Mouse (Mus musculus) limb, embryonic 13.5 days (tissue): ENCODE data around the gene Zswim4. TPM values are rescaled to one million over a fixed set of nuclear protein-coding genes. Genes with fewer than 3 reads are reported as not detected.

Experiments used
- ATAC-seq: fragments of 200-750 bp; cut with Nextera tagmentation; 2 replicates; pipeline ENCODE4 v1.8.0; 2017; ENCODE audit warnings: low read depth, moderate number of reproducible peaks, moderate TSS enrichment; ENCODE audit not compliant: low FRiP score
- H3K27ac ChIP-seq: fragments of 300-500 bp; sonication (generic); 2 replicates; pipeline ENCODE4 v1.5.1; 2015; ENCODE audit warnings: inconsistent platforms, mild to moderate bottlenecking, moderate library complexity
- H3K27me3 ChIP-seq: fragments of 300-500 bp; sonication (generic); 2 replicates; pipeline ENCODE4 v1.6.1; 2015; ENCODE audit warnings: mild to moderate bottlenecking, inconsistent platforms
- H3K36me3 ChIP-seq: fragments of 300-500 bp; sonication (generic); 2 replicates; pipeline ENCODE4 v1.6.1; 2015; ENCODE audit warnings: inconsistent platforms, mild to moderate bottlenecking, moderate library complexity
- H3K4me1 ChIP-seq: fragments of 300-500 bp; sonication (generic); 2 replicates; pipeline ENCODE4 v1.6.1; 2015; ENCODE audit warnings: inconsistent platforms
- H3K4me2 ChIP-seq: fragments of 300-500 bp; sonication (generic); replicated peaks from 2 replicates; pipeline ENCODE4 v1.6.1; 2015; ENCODE audit warnings: inconsistent platforms, mild to moderate bottlenecking, moderate library complexity
- H3K4me3 ChIP-seq: fragments of 300-500 bp; sonication (generic); 2 replicates; pipeline ENCODE4 v1.5.1; 2015; ENCODE audit warnings: moderate library complexity, mild to moderate bottlenecking, inconsistent platforms
- H3K9ac ChIP-seq: fragments of 300-500 bp; sonication (generic); 2 replicates; pipeline ENCODE4 v1.6.1; 2015; ENCODE audit warnings: mild to moderate bottlenecking, inconsistent platforms
- H3K9me3 ChIP-seq: fragments of 300-500 bp; sonication (generic); 2 replicates; pipeline ENCODE4 v1.6.1; 2016; ENCODE audit warnings: inconsistent platforms
- whole genome bisulfite sequencing: fragments of 180-500 bp; shearing (Covaris S2); methylation state at CpG from one replicate; pipeline ENCODE4 v1.1.7; 2015; 5-methylcytosine and 5-hydroxymethylcytosine counted together
- polyA plus RNA-seq: library from polyadenylated mRNA; unstranded; fragments of >200 nt; fragmentation: Nextera tagmentation; extraction: Ambion mirVana; gene quantifications from 2 replicates; pipeline ENCODE4 v1.2.1, GENCODE M21; 2015

The Zswim4 gene
- polyA plus RNA-seq, 1 experiment from 2014 or later: 23.5 TPM

GRCm38 (mm10) chr8:84202938-84203917, 33.6 kb downstream of the Zswim4 start:
- no peaks in the 10 kb centered on the region for H3K9me3 ChIP-seq
- H3K27me3 ChIP-seq: no peaks in the 10 kb centered on the region
- 7% methylated on average over 34 of the region's 34 CpGs for WGBS
- peaks cover 71% of the 10 kb centered on the region for H3K4me1 ChIP-seq
- peaks cover 26% of the 10 kb centered on the region for H3K36me3 ChIP-seq
- peak overlapping the region; percentile 82 for H3K4me3 ChIP-seq
- peak overlapping the region; percentile 80 for H3K9ac ChIP-seq
- H3K4me2 ChIP-seq: peak overlapping the region; percentile 97
- ATAC-seq: peak; percentile 62
- H3K27ac ChIP-seq: peak overlapping the region; percentile 99

- peak overlapping the region; percentile 99 for H3K27ac ChIP-seq
- peak overlapping the region; percentile 80 for H3K9ac ChIP-seq
- peak overlapping the region; percentile 97 for H3K4me2 ChIP-seq
- H3K27me3 ChIP-seq: no peaks in the 10 kb centered on the region
- peak overlapping the region; percentile 82 for H3K4me3 ChIP-seq
- H3K36me3 ChIP-seq: peaks cover 22% of the 10 kb centered on the region
- no peak for ATAC-seq
- peaks cover 69% of the 10 kb centered on the region for H3K4me1 ChIP-seq
- H3K9me3 ChIP-seq: no peaks in the 10 kb centered on the region
- 70% methylated on average over 9 of the region's 9 CpGs for WGBS
Observed at GRCm38 (mm10) chr8:84202466-84202865, 34.4 kb downstream of the Zswim4 start.

- Histone ChIP-seq H3K9me3 (no peaks in the 10 kb centered on the region), H3K9ac (peak overlapping the region; percentile 94), H3K4me2 (peak overlapping the region; percentile 97), H3K4me3 (peak overlapping the region; percentile 82), H3K4me1 (peaks cover 63% of the 10 kb centered on the region), H3K27ac (peak overlapping the region; percentile 99), H3K36me3 (peaks cover 19% of the 10 kb centered on the region), H3K27me3 (no peaks in the 10 kb centered on the region)
- ATAC-seq: no peak
- 49% methylated on average over 15 of the region's 15 CpGs for WGBS
Observed at GRCm38 (mm10) chr8:84201545-84202245, 35.2 kb downstream of the Zswim4 start.

GRCm38 (mm10) chr8:84200652-84201544, 36.0 kb downstream of the Zswim4 start:
- ATAC-seq: peak; percentile 12
- H3K4me1 ChIP-seq: peaks cover 63% of the 10 kb centered on the region
- H3K4me3 ChIP-seq: peak overlapping the region; percentile 82
- peak overlapping the region; percentile 97 for H3K4me2 ChIP-seq
- peak overlapping the region; percentile 99 for H3K27ac ChIP-seq
- no peaks in the 10 kb centered on the region for H3K27me3 ChIP-seq
- 4% methylated on average over 42 of the region's 70 CpGs for WGBS
- H3K9me3 ChIP-seq: no peaks in the 10 kb centered on the region
- H3K9ac ChIP-seq: peak overlapping the region; percentile 94
- H3K36me3 ChIP-seq: peaks cover 13% of the 10 kb centered on the region

GRCm38 (mm10) chr8:84200126-84200555, 36.7 kb downstream of the Zswim4 start:
- Histone ChIP-seq H3K4me1 (peaks cover 63% of the 10 kb centered on the region), H3K9ac (peak overlapping the region; percentile 94), H3K9me3 (no peaks in the 10 kb centered on the region), H3K4me2 (peak overlapping the region; percentile 97), H3K27ac (peak overlapping the region; percentile 99), H3K36me3 (peaks cover 6% of the 10 kb centered on the region), H3K27me3 (no peaks in the 10 kb centered on the region), H3K4me3 (peak overlapping the region; percentile 82)
- WGBS: 20% methylated on average over 8 of the region's 8 CpGs
- ATAC-seq: no peak

GRCm38 (mm10) chr8:84199348-84200125, 37.3 kb downstream of the Zswim4 start:
- peak overlapping the region; percentile 82 for H3K4me3 ChIP-seq
- H3K4me1 ChIP-seq: peaks cover 63% of the 10 kb centered on the region
- ATAC-seq: no peak
- peak overlapping the region; percentile 94 for H3K9ac ChIP-seq
- H3K36me3 ChIP-seq: peaks cover under 1% of the 10 kb centered on the region; the same call in 1 of the 2 replicates
- H3K27me3 ChIP-seq: no peaks in the 10 kb centered on the region
- 41% methylated on average over 11 of the region's 11 CpGs for WGBS
- H3K4me2 ChIP-seq: peak overlapping the region; percentile 97
- peak overlapping the region; percentile 99 for H3K27ac ChIP-seq
- H3K9me3 ChIP-seq: no peaks in the 10 kb centered on the region

GRCm38 (mm10) chr8:84198871-84199270, 38.0 kb downstream of the Zswim4 start:
- no peak for ATAC-seq
- H3K4me2 ChIP-seq: peak overlapping the region; percentile 73
- H3K27ac ChIP-seq: peak overlapping the region; percentile 99
- no peaks in the 10 kb centered on the region for H3K9me3 ChIP-seq
- peaks cover 59% of the 10 kb centered on the region for H3K4me1 ChIP-seq
- no peak overlapping the region for H3K4me3 ChIP-seq
- 21% methylated on average over 4 of the region's 4 CpGs for WGBS
- no peaks in the 10 kb centered on the region for H3K36me3 ChIP-seq
- no peaks in the 10 kb centered on the region for H3K27me3 ChIP-seq
- H3K9ac ChIP-seq: peak overlapping the region; percentile 76; the same call in 1 of the 2 replicates

- peak overlapping the region; percentile 59 for H3K4me3 ChIP-seq
- peak overlapping the region; percentile 76 for H3K9ac ChIP-seq
- H3K9me3 ChIP-seq: no peaks in the 10 kb centered on the region
- peaks cover 58% of the 10 kb centered on the region for H3K4me1 ChIP-seq
- no peaks in the 10 kb centered on the region for H3K27me3 ChIP-seq
- WGBS: 3% methylated on average over 30 of the region's 30 CpGs
- peak; percentile 74 for ATAC-seq
- H3K4me2 ChIP-seq: peak overlapping the region; percentile 73
- H3K36me3 ChIP-seq: no peaks in the 10 kb centered on the region
- H3K27ac ChIP-seq: peak overlapping the region; percentile 99
Observed at GRCm38 (mm10) chr8:84197922-84198774, 38.7 kb downstream of the Zswim4 start.

GRCm38 (mm10) chr8:84197141-84197921, 39.5 kb downstream of the Zswim4 start:
- no peaks in the 10 kb centered on the region for H3K36me3 ChIP-seq
- H3K4me2 ChIP-seq: peak overlapping the region; percentile 73
- peak overlapping the region; percentile 99 for H3K27ac ChIP-seq
- H3K27me3 ChIP-seq: no peaks in the 10 kb centered on the region
- no peaks in the 10 kb centered on the region for H3K9me3 ChIP-seq
- peak; percentile 48 for ATAC-seq
- H3K4me3 ChIP-seq: peak overlapping the region; percentile 59
- under 1% methylated on average over 43 of the region's 43 CpGs for WGBS
- peak overlapping the region; percentile 76 for H3K9ac ChIP-seq
- peaks cover 58% of the 10 kb centered on the region for H3K4me1 ChIP-seq
